Comparison of ENCODE assay signal across 7 mouse cellular contexts in the genomic region with DNA sequence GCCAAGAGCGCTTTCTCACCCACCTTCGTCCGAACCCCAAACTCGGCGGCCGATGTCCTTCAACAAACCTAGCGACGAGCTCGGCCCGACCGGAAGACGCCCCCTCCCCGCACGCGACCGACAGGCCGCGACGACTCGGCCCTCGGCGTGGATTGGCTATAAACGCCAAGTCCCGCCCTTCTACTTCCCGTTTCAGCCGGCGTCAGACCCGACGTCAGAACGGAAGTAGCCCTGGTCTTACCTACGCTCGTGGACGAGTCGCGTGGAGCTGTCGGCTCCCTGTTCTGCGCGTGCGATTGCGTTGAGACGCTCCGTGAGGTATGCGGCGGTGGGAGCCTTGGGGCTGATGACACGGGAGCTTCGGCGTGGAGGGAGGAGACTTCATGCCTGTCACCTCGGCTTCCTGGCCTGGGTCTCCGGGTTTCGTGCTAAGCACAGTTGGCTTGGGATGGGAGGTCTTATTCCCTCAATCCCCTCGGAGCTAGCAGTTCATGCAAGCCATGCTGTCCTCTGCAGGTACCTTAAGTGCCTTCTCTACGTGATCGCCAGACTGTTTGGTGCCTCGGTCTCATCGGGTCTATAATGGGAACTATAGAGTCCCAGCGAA. TPM values are rescaled to one million over a fixed set of nuclear protein-coding genes. Genes with fewer than 3 reads are reported as not detected.
A peak's percentile ranks its signal among the peaks of the same experiment; 100 is the strongest.
DNase-seq lines count a peak whose midpoint lies in the region; ATAC-seq and TF ChIP-seq lines count a peak whose summit lies in the region.

A gene (minus strand): TSS at position 98 of the 607 bp plus-strand sequence.
A gene (plus strand): TSS at position 219 of the 607 bp plus-strand sequence.

- peak within 1 kb of the TSS; percentile 96 for H3K9ac ChIP-seq in intestine, postnatal 0 days (ENCODE audit: low read depth, low read length)
- H3K9ac ChIP-seq in midbrain, embryonic 12.5 days (replicated peaks): peak within 1 kb of the TSS; percentile 95

- H3K36me3 ChIP-seq in embryonic facial prominence, embryonic 10.5 days (replicated peaks): peaks cover 58% of the 10 kb centered on the region
- H3K36me3 ChIP-seq in intestine, postnatal 0 days (ENCODE audit: control insufficient read depth, insufficient read depth): peaks cover 25% of the 10 kb centered on the region
- peaks cover 26% of the 10 kb centered on the region for H3K36me3 ChIP-seq in midbrain, embryonic 12.5 days
- H3K36me3 ChIP-seq in small intestine, adult 2 months (ENCODE audit: control insufficient read depth, insufficient read depth, low read length): peaks cover 19% of the 10 kb centered on the region

- peak; percentile 97 for DNase-seq in adrenal gland, postnatal 10 days
- peak; percentile 96 for DNase-seq in embryonic facial prominence, embryonic 10.5 days (ENCODE audit: low spot score)
- peak; percentile 57 for DNase-seq in gonadal fat pad, adult 2 months (ENCODE audit: low read depth)
- peak; percentile 96 for DNase-seq in left cerebral cortex, postnatal 4 days

- under 1% methylated on average over 56 of the region's 56 CpGs for WGBS in embryonic facial prominence, embryonic 10.5 days
- WGBS in intestine, postnatal 0 days: under 1% methylated on average over 55 of the region's 56 CpGs
- WGBS in midbrain, embryonic 12.5 days: under 1% methylated on average over 56 of the region's 56 CpGs
- WGBS in small intestine, adult 2 months: under 1% methylated on average over 56 of the region's 56 CpGs

- peak within 1 kb of the TSS; percentile 91 for H3K27ac ChIP-seq in embryonic facial prominence, embryonic 10.5 days (replicated peaks)
- H3K27ac ChIP-seq in intestine, postnatal 0 days (ENCODE audit: low read depth, low read length): peak within 1 kb of the TSS; percentile 93
- peak within 1 kb of the TSS; percentile 77 for H3K27ac ChIP-seq in midbrain, embryonic 12.5 days (replicated peaks)
- H3K27ac ChIP-seq in small intestine, adult 2 months (ENCODE audit: insufficient read depth, low read depth, low read length): peak within 1 kb of the TSS; percentile 73

- no peaks in the 10 kb centered on the region for H3K9me3 ChIP-seq in embryonic facial prominence, embryonic 10.5 days
- H3K9me3 ChIP-seq in intestine, postnatal 0 days (ENCODE audit: control insufficient read depth): no peaks in the 10 kb centered on the region
- H3K9me3 ChIP-seq in midbrain, embryonic 12.5 days: no peaks in the 10 kb centered on the region

- H3K4me2 ChIP-seq in intestine, postnatal 0 days (replicated peaks; ENCODE audit: low read depth): peak within 1 kb of the TSS; percentile 86
- peak within 1 kb of the TSS; percentile 85 for H3K4me2 ChIP-seq in midbrain, embryonic 12.5 days (replicated peaks)

- H3K27me3 ChIP-seq in embryonic facial prominence, embryonic 10.5 days (replicated peaks; ENCODE audit: low read depth, poor library complexity, severe bottlenecking): no peaks in the 10 kb centered on the region
- H3K27me3 ChIP-seq in intestine, postnatal 0 days (replicated peaks; ENCODE audit: control insufficient read depth, insufficient read depth, low read length): no peaks in the 10 kb centered on the region
- no peaks in the 10 kb centered on the region for H3K27me3 ChIP-seq in midbrain, embryonic 12.5 days
- H3K27me3 ChIP-seq in small intestine, adult 2 months (ENCODE audit: control insufficient read depth, insufficient read depth, low read length): no peaks in the 10 kb centered on the region

- peaks cover 23% of the 10 kb centered on the region for H3K4me1 ChIP-seq in embryonic facial prominence, embryonic 10.5 days
- no peaks in the 10 kb centered on the region for H3K4me1 ChIP-seq in intestine, postnatal 0 days (replicated peaks; ENCODE audit: control insufficient read depth, insufficient read depth, low read length)
- H3K4me1 ChIP-seq in midbrain, embryonic 12.5 days: peaks cover 15% of the 10 kb centered on the region
- peaks cover 2% of the 10 kb centered on the region; the same call in 1 of the 2 replicates for H3K4me1 ChIP-seq in small intestine, adult 2 months (ENCODE audit: control insufficient read depth, insufficient read depth, insufficient read length, low read length)

- H3K4me3 ChIP-seq in embryonic facial prominence, embryonic 10.5 days: peak within 1 kb of the TSS; percentile 87
- peak within 1 kb of the TSS; percentile 94 for H3K4me3 ChIP-seq in intestine, postnatal 0 days (ENCODE audit: low read depth, low read length)
- peak within 1 kb of the TSS; percentile 91 for H3K4me3 ChIP-seq in midbrain, embryonic 12.5 days
- H3K4me3 ChIP-seq in small intestine, adult 2 months (ENCODE audit: low read depth, low read length): peak within 1 kb of the TSS; percentile 83

- peak; percentile 71 for TF ChIP-seq POLR2A in small intestine, adult 2 months (IDR thresholded peaks at IDR 0.05; ENCODE audit: low read depth, low read length)

- peak; percentile 96 for ATAC-seq in intestine, postnatal 0 days
- ATAC-seq in midbrain, embryonic 12.5 days (ENCODE audit: low FRiP score, low read depth): peak; percentile 99

- no peak for TF ChIP-seq CTCF in intestine, postnatal 0 days (IDR thresholded peaks at IDR 0.05; ENCODE audit: low read depth)
- TF ChIP-seq CTCF in small intestine, adult 2 months (IDR thresholded peaks at IDR 0.05; ENCODE audit: extremely low read depth, insufficient read length, insufficient replicate concordance, low read depth, low read length): no peak

- intact Hi-C loops in left cerebral cortex, postnatal 4 days (cut with DNase I): no loop called here

RNA-seq across cellular contexts. Expression of the first gene that starts in this region (rescaled TPM):
- 1,000 to 10,000 TPM; 1,198 to 1,276 TPM for total RNA-seq in adrenal gland, postnatal 10 days (2021)
- 1,163 and 1,191 TPM in 2 replicates for polyA plus RNA-seq in embryonic facial prominence, embryonic 10.5 days (2016; fragmentation: Nextera tagmentation; extraction: Ambion mirVana)
- 120 and 168 TPM in 2 replicates for polyA plus RNA-seq in gonadal fat pad, adult 2 months (2012; rRNA removed)
- polyA plus RNA-seq in intestine, postnatal 0 days (2015; fragmentation: Nextera tagmentation; extraction: Ambion mirVana): 2,827 and 3,144 TPM in 2 replicates
- total RNA-seq in left cerebral cortex, postnatal 4 days (2021): 100 to 1,000 TPM; 610 to 660 TPM
- polyA plus RNA-seq in midbrain, embryonic 12.5 days (2016; fragmentation: Nextera tagmentation; extraction: Ambion mirVana): 1,210 and 1,249 TPM in 2 replicates
- polyA plus RNA-seq in small intestine, adult 2 months (2012; rRNA removed): 17.8 and 34.7 TPM in 2 replicates

RNA-seq across cellular contexts. Expression of the second gene that starts in this region (rescaled TPM):
- 10 to 100 TPM; 18.9 to 20.5 TPM for total RNA-seq in adrenal gland, postnatal 10 days (2021)
- polyA plus RNA-seq in embryonic facial prominence, embryonic 10.5 days (2016; fragmentation: Nextera tagmentation; extraction: Ambion mirVana): 14.6 TPM in 2 replicates
- 8.5 and 9.4 TPM in 2 replicates for polyA plus RNA-seq in gonadal fat pad, adult 2 months (2012; rRNA removed)
- polyA plus RNA-seq in intestine, postnatal 0 days (2015; fragmentation: Nextera tagmentation; extraction: Ambion mirVana): 4.3 and 5.2 TPM in 2 replicates
- total RNA-seq in left cerebral cortex, postnatal 4 days (2021): 10 to 100 TPM; 20.7 to 21.1 TPM
- polyA plus RNA-seq in midbrain, embryonic 12.5 days (2016; fragmentation: Nextera tagmentation; extraction: Ambion mirVana): 10.6 and 12.9 TPM in 2 replicates
- polyA plus RNA-seq in small intestine, adult 2 months (2012; rRNA removed): 2.8 and 4.3 TPM in 2 replicates

Comparison
In these comparisons a context has a peak if more than half of its experiments do, and no peak if none do; other contexts are left out.
1. Peak in every context shown above with its lines: DNase-seq, ATAC-seq, H3K4me3 ChIP-seq and H3K27ac ChIP-seq.